Mouse (Mus musculus): ENCODE results near the gene Gnat1.

Gene Gnat1

GRCm38 (mm10) chr9:107645577-107645976 lies 33.9 kb downstream of the Gnat1 start:
- peak; percentile 82 for DNase-seq (ENCODE audit: low read depth, low spot score)

DNA sequence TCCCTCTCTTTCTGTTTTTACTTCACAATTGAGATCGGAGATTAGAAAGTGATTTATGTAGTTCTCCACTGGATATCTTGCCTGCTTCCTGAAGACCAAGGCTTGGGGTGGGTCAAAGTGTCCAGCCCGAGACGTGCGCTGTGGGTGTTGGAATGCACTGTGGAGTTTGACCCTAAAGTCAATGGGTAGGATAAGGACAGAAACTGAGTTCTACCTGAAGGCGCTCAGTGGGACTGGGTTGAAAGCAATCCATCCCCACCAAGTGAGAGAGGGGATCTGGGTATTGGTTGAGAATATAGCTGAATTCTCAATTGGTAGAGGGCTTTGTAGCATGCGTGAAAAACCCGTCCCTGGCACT lies 34.4 kb downstream of the Gnat1 start:
- no peak for DNase-seq (ENCODE audit: low read depth, low spot score)

GRCm38 (mm10) chr9:107644495-107645152 lies 34.9 kb downstream of the Gnat1 start:
- DNase-seq (ENCODE audit: low read depth, low spot score), result peak; percentile 92

- peak; percentile 55 for DNase-seq (ENCODE audit: low read depth, low spot score)
Measured at GRCm38 (mm10) chr9:107643544-107644214, 35.8 kb downstream of the Gnat1 start.

GRCm38 (mm10) chr9:107641666-107642065 lies 37.8 kb downstream of the Gnat1 start:
- DNase-seq (ENCODE audit: low read depth, low spot score), result no peak

DNA sequence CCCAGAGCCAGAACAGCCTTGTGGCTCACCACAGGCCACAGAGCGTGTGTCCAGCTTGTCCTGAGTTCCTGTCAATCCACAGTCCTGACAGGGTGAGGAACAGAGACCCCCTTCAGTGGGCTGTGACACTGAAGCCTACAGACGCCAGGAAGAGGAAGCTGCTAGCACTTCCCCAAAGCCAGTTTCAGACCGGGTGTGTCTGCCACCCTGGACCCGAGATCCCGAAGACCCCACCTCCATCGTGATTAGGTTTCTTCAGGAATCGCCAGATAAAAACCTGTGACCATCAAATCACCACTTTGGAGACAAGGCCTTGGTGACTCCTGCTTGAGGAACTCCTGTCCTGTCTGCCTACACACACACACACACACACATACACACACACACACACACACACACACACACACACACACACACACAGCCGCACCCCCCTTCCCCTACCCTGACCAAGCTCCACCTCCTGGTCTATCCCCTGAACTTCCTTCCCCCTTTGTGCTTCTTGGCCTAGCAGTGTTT lies 39.2 kb downstream of the Gnat1 start:
- peak; percentile 43 for DNase-seq (ENCODE audit: low read depth, low spot score)

DNA sequence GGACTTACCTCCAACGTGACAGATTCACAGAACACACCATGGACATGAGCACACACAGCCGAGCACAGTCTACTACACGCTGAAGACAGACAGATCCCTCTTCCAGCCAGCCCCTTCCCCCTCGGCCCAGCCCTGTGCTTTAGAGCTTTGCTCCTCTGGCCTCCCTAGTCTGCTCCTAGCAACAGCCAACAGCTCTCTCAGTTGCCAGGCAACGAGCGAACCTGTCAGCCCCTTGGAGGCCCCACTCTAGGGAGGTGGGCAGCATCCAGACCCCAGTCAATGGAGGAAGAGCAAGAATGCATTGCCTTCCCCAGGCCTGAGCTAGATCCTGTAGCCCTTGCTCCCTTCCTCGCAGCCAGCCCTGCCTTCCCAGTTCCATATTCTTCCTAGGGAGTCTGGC lies 42.4 kb downstream of the Gnat1 start:
- peak; percentile 74 for DNase-seq (ENCODE audit: low read depth, low spot score)

- peak; percentile 99 for DNase-seq (ENCODE audit: low read depth, low spot score)
Measured at GRCm38 (mm10) chr9:107635279-107636028, 44.1 kb downstream of the Gnat1 start, which contains the start of gene Gnai2. Gene Gnai2, minus strand, starts transcription at chr9:107635367.

DNA sequence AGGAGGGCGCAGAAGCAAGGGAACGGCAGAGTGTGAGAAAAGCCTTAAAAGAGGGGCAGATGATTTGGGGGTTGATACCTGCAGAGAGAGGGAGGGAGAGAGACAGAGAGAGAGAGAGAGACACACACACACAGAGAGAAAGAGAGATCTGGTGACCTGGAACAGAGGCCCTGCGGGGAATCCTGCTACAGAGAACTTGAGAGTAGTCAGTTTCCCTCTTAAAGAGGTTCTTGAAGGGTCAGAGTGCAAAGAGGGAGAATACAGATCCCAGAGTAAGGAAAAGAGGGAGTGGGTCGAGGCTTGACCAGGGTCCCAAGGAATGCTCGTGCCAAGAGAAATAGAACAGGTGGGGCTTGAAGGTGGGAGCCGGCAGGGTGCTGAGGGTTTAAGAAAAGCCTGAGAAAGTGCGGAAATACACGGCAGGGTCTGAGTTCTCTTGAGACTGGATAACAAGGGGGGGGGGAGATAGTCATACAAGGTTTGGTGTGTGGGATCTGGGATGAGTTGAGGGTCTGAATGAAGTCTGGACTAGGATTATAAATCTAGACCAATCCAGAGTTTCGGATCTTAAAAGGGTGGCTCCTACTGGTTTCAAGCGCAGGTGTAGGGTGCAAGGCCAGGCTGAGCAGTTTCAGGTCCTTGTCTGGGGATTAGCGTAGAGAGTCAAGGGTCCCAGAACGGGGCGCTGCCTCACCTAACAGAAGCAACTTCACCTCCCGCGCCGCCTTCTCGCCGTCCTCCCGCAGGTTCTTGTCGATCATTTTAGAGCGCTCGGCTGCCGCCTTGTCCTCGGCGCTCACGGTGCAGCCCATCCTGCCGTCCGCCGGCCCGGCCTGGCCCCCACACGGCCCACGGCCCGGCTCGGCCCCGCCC lies 44.9 kb downstream of the Gnat1 start:
- peak; percentile 73 for DNase-seq (ENCODE audit: low read depth, low spot score)

DNA sequence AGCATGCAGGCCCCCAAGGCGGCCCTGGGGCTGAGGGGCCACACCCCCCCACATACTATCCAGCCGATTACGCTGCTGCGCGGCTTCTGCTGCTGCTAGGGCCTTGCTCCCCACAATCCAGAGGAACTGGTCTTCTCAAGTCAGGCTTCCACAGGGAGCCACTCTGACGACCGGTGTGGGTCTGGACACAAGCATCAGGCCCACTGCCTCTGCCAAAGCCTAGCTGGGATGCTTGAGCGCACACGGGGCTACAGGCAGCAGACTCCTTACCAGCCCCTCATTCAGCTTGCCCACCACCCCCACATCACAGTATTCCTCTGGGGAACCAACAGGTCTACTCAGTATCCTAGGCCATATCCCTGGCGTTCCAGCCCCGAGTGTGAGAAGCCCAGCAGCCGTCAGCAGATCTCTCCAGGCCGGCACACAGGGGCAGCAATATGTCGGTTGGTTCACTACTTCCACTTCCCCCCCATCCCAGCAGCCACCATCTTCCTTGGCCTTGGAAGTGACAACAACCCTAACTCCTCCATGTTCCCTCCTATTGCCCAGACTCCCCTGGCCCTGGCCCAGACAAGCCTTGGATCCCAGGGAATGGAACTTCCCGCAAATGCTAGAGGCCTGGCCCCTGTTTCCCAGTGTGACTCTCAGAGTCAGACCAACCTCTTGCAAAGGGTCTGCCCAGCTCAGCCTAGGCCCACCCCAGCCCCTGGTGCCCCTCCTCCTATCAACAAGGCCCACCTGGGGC lies 45.7 kb downstream of the Gnat1 start:
- no peak for DNase-seq (ENCODE audit: low read depth, low spot score)

DNA sequence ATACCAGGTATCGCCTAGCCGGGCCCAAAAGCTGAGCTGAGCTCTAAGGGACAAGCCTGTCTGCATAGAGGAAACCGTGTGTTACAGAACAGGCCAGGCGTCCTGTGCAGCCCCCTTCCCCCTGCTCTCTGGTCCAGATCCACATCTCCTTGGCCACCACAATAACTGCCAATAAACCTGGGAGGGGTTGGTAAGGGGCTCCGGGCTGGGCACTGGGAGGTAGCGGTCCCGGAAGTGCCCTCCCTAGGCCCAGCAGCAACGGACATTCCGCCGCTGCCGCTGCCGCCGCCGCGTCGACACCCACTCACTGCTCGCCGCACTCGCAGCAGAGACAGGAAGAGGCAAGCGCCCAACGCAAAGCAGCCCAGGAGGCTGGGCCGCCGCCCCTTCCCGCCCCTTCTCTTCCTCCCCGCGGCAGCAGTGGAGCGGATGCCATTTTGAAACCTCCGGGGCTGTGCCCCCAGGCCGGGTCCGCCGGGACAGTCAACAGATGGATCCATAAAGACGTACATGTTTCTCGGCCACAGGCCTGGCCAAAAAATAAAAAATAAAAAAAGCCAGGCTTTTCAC lies 46.3 kb downstream of the Gnat1 start:
- peak; percentile 80 for DNase-seq (ENCODE audit: low read depth, low spot score)

DNA sequence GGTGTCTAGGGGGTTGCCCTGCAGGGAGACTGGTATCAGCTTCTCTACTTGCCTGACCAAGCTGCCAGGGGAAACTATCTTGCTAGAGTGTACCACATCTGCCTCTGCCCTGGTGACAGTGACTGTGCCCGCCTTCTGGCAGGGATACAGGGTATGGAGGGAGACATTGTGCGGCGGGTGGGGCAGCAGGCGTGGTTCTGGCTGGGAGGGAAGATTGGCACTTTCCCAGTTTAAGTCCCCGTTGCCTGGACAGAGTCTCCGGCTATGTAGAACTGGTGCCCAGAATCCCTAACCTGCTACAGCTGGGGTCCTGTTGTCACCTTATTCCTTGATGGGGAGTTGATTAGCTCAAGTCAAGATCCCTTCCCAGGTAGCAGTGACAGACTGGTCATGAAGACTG lies 47.0 kb downstream of the Gnat1 start:
- no peak for DNase-seq (ENCODE audit: low read depth, low spot score)

DNA sequence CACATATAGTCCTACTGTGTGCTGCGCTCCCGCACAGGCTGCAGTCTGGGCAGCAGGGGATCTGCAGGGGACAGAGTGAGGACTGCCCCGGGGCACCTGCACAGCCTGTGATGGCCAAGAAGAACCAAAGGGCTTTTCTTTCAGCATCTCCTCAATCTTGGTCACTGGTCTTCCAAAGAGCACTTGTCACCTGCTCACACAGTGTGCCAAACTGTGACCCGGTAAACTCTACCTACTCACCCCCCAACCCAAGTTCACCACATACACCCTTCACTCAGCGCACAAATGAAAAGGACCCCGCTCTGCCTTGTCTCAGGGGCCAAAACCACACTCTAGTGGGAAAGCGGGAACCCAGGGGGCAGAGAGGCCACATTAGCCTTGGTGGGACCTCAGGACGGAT lies 47.7 kb downstream of the Gnat1 start:
- no peak for DNase-seq (ENCODE audit: low read depth, low spot score)

GRCm38 (mm10) chr9:107631311-107631826 lies 48.1 kb downstream of the Gnat1 start:
- no peak for DNase-seq (ENCODE audit: low read depth, low spot score)

- peak; percentile 99 for DNase-seq (ENCODE audit: low read depth, low spot score)
Measured at GRCm38 (mm10) chr9:107630576-107630975, 48.9 kb downstream of the Gnat1 start.

- no peak for DNase-seq (ENCODE audit: low read depth, low spot score)
Measured at GRCm38 (mm10) chr9:107629901-107630425, 49.5 kb downstream of the Gnat1 start.

- peak; percentile 57 for DNase-seq (ENCODE audit: low read depth, low spot score)
Measured at GRCm38 (mm10) chr9:107629411-107629730, 50.1 kb downstream of the Gnat1 start.

GRCm38 (mm10) chr9:107628721-107629410 lies 50.6 kb downstream of the Gnat1 start:
- no peak for DNase-seq (ENCODE audit: low read depth, low spot score)

Measured in R1 (cell line).